Mouse (Mus musculus) heart, adult 9 months (tissue): Measurements from ENCODE around the gene Trpv4.

ENCODE experiments used
- DNase-seq, 2 experiments: peaks; one replicate each; pipeline ENCODE4 v3.0.0; 2022; ENCODE audit warnings: low spot score in 2 of 2

Gene Trpv4

DNA sequence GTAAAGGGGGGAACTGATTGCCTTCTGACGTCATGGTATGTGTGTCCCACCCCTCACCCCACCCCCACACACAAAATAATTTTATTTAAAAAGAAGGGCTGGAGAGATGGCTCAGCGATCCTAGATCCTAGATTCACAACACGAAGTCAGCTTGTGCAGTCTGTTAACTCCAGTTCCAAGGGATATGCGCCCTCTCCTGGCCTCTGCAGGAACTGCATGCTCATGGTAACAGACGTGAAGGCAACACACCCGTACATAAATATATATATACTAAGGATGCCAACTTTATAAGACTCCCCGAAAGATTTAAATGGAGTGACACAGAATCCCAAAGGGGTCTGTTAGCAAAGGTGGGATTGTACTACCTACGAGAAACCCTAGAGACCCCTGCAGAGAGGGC, 39.4 kb downstream of the Trpv4 start:
- peak in 1 of 2 experiments; percentile 54 for DNase-seq

- DNase-seq = no peak
Measured at GRCm38 (mm10) chr5:114617809-114618208, 40.4 kb downstream of the Trpv4 start.

- DNase-seq = no peak
Measured at GRCm38 (mm10) chr5:114616336-114617061, 41.7 kb downstream of the Trpv4 start.

- DNase-seq = no peak
Measured at GRCm38 (mm10) chr5:114614863-114615262, 43.4 kb downstream of the Trpv4 start.

GRCm38 (mm10) chr5:114611968-114612608, 46.1 kb downstream of the Trpv4 start:
- no peak for DNase-seq

DNA sequence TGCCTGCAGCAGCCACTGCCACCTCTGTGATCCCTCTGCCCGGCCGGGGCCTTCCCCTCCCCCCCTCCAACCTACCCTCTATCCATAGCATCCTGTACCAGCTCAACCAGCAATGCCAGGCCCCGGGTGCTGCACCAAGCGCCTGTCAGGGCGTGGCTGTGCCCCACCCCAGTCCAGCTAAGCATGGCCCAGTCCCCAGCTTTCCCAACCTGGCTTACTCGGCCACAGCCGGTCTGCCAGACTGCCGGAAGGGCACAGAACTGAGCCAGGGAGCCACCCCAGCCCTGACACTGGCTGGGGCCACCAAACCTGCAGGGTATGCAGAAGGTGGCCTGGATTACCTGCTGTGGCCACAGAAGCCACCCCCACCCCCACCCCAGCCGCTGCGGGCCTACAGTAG, 47.0 kb downstream of the Trpv4 start:
- no peak for DNase-seq

DNA sequence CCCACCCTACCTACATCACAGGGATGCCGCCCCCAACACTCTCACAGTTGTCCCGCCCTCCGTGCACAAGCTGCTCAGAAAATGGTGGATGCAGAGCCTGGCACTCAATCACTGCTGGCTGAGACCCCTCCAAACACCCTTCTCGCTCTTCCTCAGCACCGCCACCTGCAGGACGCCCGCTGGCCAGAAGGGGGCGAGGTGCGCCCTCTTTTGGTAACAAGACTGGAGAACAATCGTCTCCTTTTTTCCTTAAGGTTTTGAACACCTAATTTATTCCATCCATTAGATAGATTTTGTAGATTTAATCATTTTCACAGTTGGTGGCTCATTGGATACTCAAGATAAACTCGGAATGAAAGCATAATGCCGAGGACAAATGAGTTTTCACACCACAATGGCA, 49.7 kb downstream of the Trpv4 start:
- peak in 1 of 2 experiments; percentile 51 for DNase-seq

DNA sequence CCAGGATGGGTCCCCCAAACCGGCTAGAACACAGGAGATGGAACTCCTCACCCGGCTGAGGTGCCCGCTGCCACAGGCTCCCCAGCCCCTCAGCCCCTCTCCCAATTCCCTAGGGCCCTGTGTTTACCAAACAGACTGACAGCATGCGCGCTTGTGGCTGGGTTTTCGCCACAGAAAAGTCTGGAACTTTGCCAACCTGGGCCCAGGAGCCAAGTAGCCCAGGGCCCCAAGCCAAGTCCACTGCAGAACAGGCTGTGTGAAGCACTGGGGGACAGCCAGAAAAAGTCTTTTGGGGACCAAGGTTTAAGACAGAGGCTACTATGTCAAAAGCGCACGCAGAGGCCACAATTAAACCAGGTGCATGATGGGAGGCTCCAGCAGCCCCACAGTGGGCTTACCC, 50.6 kb downstream of the Trpv4 start:
- peak; percentile 46 to 68 for DNase-seq

- DNase-seq = no peak
Measured at GRCm38 (mm10) chr5:114605981-114606380, 52.2 kb downstream of the Trpv4 start.

DNA sequence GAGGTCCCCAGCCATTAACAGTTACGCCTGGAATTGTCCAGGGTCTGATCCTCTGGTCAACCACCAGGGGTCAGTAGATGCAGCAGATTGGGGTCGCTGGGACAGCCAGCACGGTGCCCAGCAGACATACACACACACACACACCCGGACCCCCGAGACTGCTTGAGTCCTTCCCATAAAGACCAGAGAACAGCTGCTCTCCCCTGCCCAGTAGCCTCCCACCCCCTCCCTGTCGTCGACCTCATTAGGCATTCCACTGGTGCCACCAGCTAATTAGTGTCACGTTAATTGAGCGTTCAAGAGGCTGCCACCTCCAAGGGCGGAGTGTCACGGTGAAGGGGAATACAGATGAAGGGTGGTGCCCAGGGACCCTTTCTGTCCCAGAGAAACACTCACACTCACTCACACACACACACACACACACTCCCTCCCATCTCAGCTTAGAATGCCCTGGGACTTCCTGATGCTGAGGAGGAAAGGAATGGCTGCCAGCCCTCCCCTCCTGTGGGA, 53.4 kb downstream of the Trpv4 start:
- no peak for DNase-seq

DNA sequence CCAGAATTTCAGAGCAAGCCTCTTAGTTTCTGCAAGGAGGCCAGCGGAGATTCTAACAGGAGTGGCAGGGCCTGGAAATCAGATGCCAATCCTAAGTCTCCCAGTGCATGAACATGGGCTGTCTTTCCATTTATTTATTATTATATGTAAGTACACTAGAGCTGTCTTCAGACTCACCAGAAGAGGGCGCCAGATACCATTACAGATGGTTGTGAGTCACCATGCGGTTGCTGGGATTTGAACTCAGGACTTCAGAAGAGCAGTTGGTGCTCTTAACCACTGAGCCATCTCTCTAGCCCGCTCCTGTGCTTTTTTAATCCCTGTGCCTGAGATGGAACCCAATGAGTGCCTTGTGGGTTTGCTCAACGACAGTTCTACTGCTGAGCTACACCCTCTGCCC, 54.2 kb downstream of the Trpv4 start:
- no peak for DNase-seq

DNA sequence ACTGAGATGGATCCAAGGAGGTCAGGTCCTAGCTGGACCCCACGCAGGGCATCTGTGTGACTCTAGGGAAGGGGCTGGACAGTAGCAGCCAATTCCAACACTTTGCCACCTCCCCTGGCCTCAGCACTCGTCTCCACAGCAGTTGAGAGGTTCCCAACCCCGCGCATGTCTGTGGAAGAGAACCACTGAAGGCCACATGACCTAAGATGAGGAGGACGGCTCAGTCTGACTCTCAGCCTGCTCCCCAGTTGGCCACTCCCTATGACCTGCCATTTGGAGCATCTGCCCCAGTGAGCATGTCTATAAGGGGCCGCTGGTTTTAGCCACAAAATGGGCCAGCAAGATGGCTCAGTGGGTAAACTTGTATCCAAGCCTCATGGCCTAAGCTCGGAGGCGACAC, 56.2 kb downstream of the Trpv4 start:
- no peak for DNase-seq

DNA sequence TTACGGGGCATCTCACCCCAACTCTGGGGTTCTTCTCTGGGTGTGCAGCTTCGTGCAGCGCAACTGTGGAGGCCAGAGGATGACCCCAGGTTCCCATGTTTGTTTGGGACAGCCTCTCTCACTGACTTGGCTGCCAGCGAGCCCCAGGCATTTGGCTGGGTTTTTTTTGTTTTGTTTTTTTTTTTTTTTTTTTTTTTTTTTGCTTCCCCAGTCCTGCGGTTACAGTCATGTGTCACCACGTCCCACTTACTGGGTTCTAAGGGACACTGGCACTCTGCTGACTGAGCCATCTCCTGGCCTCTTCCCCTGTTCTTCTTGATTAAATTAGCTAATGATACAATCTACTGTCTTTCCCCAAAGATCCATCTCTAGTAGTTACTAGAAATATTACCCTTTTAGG, 60.6 kb downstream of the Trpv4 start:
- DNase-seq = no peak

DNA sequence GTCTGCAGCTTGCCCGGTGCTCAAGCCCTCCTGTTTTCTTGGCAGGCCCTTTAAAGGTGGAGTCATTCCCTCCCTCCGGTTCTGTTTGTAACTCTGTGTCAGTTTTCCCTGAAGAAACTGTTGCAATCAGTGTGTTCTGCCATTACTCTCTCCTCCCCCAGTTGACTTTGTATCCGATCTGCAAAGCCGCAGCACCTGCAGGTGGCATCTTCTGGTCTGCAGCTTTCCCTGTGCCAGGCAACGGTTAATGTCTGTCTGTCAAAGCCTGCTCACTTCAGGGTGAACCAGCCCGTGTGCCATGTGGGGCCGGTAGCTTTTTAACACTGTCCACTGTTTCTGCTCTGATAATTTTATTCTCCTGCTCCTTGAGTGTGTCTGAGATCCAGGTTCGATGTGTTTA, 61.0 kb downstream of the Trpv4 start:
- DNase-seq = no peak

- DNase-seq = peak; percentile 58 to 71
Measured at GRCm38 (mm10) chr5:114596604-114597003, 61.6 kb downstream of the Trpv4 start.

DNA sequence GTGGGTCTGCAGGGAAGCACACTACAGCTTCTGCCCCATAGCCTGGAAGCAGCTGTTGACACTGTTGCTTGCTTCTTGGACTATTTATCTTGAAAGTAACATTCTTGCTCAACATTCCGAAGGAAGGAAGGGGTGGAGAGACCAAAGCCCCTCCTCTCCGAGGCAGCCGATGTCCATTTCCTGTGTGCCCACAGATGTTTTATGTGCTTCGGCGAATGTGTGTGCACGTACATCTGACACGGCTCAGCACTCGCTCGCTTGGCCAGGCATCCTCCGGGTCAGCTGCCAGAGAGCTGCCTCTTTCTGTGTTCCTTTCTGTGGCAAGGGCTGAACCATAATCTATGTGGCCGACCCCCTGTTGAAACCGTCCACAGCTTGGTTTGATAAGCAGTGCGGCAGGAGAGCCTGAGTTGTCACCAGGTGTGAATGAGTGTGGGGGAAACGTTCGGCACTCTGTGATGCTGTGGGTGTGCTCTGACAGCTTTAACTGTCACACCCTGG, 63.4 kb downstream of the Trpv4 start:
- peak; percentile 66 to 72 for DNase-seq

DNA sequence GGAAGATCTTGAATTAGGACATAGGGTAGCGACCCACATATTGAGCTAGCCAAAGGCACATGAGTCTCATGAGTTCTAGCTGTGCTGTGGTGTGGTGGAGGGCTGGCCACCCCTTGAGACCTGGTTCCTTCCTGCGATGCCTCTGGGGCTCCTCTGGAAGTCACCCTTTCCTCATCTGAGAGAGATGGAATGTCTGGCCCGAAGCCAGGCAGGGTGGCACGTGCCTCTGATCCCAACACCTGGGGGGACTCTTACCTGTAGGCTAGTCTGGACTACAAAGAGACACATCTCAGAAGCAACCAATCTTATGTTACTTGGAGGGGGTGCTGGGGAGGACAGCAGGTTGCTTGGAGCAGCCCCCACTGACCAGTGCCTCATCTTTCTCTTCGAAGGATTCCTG, 64.3 kb downstream of the Trpv4 start:
- no peak for DNase-seq

DNA sequence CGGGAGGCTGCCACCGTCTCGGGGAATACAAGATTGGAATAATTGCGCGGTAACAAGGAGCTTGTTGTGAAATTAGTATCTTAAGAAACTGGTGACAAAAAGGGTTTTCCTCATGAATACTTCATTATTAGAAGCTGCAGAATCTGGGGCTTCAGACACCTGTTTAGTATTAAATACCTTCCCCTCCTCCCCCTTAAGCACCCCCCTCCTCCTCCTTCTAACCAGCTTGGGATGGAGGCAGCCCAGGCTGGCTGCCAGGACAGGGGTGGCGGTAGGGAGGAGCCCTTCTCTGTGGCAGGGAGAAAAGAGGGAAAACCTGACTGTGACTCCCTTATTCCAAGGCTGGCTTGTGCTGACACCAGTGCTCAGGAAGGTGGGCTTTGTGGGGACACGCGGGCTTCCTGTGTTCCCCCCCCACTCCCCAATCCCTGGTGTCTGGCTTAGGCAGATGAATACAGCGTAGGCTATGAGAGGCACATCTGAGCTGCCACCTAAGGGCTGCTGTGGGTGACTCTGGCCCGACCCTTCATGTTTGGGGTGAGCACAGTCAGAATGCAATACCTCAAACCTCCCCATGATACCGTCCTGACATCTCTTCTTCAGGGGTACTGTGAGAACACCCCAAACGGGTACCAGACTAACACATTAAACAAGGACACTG, 64.9 kb downstream of the Trpv4 start:
- DNase-seq = no peak

- DNase-seq = no peak
Measured at GRCm38 (mm10) chr5:114592463-114593160, 65.6 kb downstream of the Trpv4 start.

GRCm38 (mm10) chr5:114591151-114591561, 67.1 kb downstream of the Trpv4 start:
- no peak for DNase-seq

GRCm38 (mm10) chr5:114590043-114590913, 67.9 kb downstream of the Trpv4 start:
- no peak for DNase-seq
